Mouse (Mus musculus) hindbrain, embryonic 15.5 days (tissue): ENCODE results near the gene Hibch. TPM values are rescaled to one million over a fixed set of nuclear protein-coding genes. Genes with fewer than 3 reads are reported as not detected.

Experiments used
- ATAC-seq: fragments of 200-750 bp; cut with Nextera tagmentation; 2 replicates; pipeline ENCODE4 v1.8.0; 2017; ENCODE audit warnings: low read depth, moderate number of reproducible peaks, moderate TSS enrichment; ENCODE audit not compliant: low FRiP score
- H3K27ac ChIP-seq: fragments of 300-500 bp; sonication (generic); replicated peaks from 2 replicates; pipeline ENCODE4 v1.5.1; 2015; ENCODE audit warnings: mild to moderate bottlenecking, inconsistent platforms
- H3K27me3 ChIP-seq: fragments of 300-500 bp; sonication (generic); 2 replicates; pipeline ENCODE4 v1.6.1; 2015; ENCODE audit warnings: control low read depth, inconsistent platforms
- H3K36me3 ChIP-seq: fragments of 300-500 bp; sonication (generic); 2 replicates; pipeline ENCODE4 v1.6.1; 2015; ENCODE audit warnings: control low read depth, inconsistent platforms
- H3K4me1 ChIP-seq: fragments of 300-500 bp; sonication (generic); replicated peaks from 2 replicates; pipeline ENCODE4 v1.6.1; 2015; ENCODE audit warnings: control low read depth, inconsistent platforms
- H3K4me2 ChIP-seq: fragments of 300-500 bp; sonication (generic); 2 replicates; pipeline ENCODE4 v1.6.1; 2015; ENCODE audit warnings: moderate library complexity, mild to moderate bottlenecking, inconsistent platforms
- H3K4me3 ChIP-seq: fragments of 300-500 bp; sonication (generic); 2 replicates; pipeline ENCODE4 v1.5.1; 2015; ENCODE audit warnings: mild to moderate bottlenecking, inconsistent platforms
- H3K9ac ChIP-seq: fragments of 300-500 bp; sonication (generic); 2 replicates; pipeline ENCODE4 v1.6.1; 2015; ENCODE audit warnings: inconsistent platforms
- H3K9me3 ChIP-seq: fragments of 300-500 bp; sonication (generic); 2 replicates; pipeline ENCODE4 v1.6.1; 2016; ENCODE audit warnings: control low read depth, inconsistent platforms
- WGBS: fragments of 180-500 bp; shearing (Covaris S2); methylation state at CpG from one replicate; pipeline ENCODE4 v1.1.7; 2015; 5-methylcytosine and 5-hydroxymethylcytosine counted together
- polyA plus RNA-seq: library from polyadenylated mRNA; unstranded; fragments of >200 nt; fragmentation: Nextera tagmentation; extraction: Ambion mirVana; gene quantifications from 2 replicates; pipeline ENCODE4 v1.2.1, GENCODE M21; 2015

Hibch gene
- 29.6 and 29.9 TPM in 2 replicates for polyA plus RNA-seq

DNA sequence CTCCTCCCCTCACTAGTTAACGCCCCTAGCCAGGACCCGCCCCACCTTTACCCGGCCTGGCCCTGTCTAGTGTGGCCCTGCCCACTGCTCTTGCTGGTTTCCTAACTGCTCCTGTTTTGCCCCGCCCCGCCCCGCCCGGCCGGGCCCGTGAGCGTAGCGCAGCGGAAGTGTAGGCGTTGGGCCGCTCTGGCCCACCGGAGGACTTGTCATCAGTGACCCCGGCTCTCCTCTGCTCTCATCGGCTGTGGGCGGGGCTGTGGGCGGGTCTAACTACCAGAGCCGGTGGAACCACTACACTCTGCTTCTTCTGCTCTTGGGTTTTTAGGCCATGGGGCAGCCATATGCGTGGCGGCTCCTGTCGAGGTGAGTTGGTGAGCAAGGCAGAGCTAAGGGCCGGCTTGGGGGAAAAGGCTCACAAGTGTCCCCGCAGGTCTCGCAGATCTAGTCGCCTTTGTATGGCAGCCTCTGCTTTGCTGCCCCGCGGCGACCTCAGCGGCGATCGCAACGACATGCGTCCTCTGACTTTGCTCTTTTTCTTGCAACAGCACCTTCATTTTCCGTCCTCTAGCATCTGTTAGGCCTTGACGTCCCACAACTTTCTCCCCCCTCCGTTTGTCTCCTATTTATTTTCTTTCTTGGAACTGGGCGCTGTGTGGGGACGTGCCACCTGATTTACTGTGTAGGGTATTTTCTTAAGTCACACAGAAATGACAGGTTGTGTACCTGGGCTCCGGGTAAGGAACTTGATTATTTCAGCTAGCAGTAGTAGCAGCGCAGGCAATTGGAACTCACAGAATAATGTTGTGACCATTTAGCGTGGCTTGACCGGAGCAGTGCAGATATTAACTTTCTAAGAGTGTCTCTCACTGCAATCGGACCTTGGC, at the start of gene Hibch:
TSS of gene Hibch (plus strand) at position 148 of the 884 bp plus-strand sequence.
- WGBS, result 3% methylated on average over 45 of the region's 45 CpGs
- Histone ChIP-seq H3K9ac (peak within 1 kb of the TSS; percentile 66), H3K9me3 (no peaks in the 10 kb centered on the region), H3K4me3 (peak within 1 kb of the TSS; percentile 62), H3K36me3 (no peaks in the 10 kb centered on the region), H3K27me3 (no peaks in the 10 kb centered on the region), H3K4me1 (peaks cover 14% of the 10 kb centered on the region), H3K27ac (peak within 1 kb of the TSS; percentile 87), H3K4me2 (peak within 1 kb of the TSS; percentile 63)
- peak; percentile 100 for ATAC-seq

DNA sequence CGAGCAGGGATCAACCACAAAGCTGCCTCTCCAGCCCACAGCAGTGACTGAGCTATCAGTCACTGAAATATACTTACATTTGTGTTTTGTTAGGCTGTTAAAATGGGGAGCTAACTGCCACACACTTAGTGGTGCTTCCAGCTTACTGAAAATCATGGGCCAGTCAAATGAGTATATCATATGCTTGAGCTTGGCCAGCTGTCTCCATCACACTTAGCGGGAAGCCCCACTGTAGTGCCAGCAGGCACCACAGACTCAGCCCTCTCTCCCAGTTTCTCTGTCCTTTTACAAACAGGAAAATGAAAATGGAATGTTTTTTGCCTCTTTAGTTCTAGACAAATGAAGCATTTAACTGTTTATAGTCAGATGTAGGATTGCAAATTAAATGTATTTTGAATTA, 48.8 kb upstream of the Hibch start:
- Histone ChIP-seq H3K36me3 (peaks cover 24% of the 10 kb centered on the region), H3K27me3 (no peaks in the 10 kb centered on the region), H3K4me3 (no peak overlapping the region), H3K4me1 (0 out of 2 replicates have a peak, but pooled peaks cover 3% of the 10 kb centered on the region), H3K4me2 (no peak overlapping the region), H3K27ac (no peak overlapping the region), H3K9ac (no peak overlapping the region), H3K9me3 (no peaks in the 10 kb centered on the region)
- 91% methylated on average over 2 of the region's 2 CpGs for WGBS
- no peak for ATAC-seq

GRCm38 (mm10) chr1:52799056-52799726, 45.5 kb upstream of the Hibch start:
- ATAC-seq, result no peak
- H3K27ac ChIP-seq, result 0 out of 2 replicates have a peak overlapping the region, but pooled peaks have one; percentile 8
- WGBS, result 70% methylated on average over 10 of the region's 10 CpGs

GRCm38 (mm10) chr1:52799772-52800171, 45.0 kb upstream of the Hibch start:
- 67% methylated on average over 5 of the region's 5 CpGs for WGBS
- 0 out of 2 replicates have a peak, but pooled peaks cover 3% of the 10 kb centered on the region for H3K4me1 ChIP-seq
- 0 out of 2 replicates have a peak overlapping the region, but pooled peaks have one; percentile 8 for H3K27ac ChIP-seq
- no peaks in the 10 kb centered on the region for H3K9me3 ChIP-seq
- H3K4me2 ChIP-seq, result no peak overlapping the region
- H3K9ac ChIP-seq, result no peak overlapping the region
- ATAC-seq, result no peak
- no peaks in the 10 kb centered on the region for H3K27me3 ChIP-seq
- H3K4me3 ChIP-seq, result no peak overlapping the region
- peaks cover under 1% of the 10 kb centered on the region; the same call in 1 of the 2 replicates for H3K36me3 ChIP-seq

More at GRCm38 (mm10) chr1:52799056-52799726, 45.5 kb upstream of the Hibch start:
- no peak overlapping the region for H3K4me3 ChIP-seq
- 0 out of 2 replicates have a peak, but pooled peaks cover 3% of the 10 kb centered on the region for H3K4me1 ChIP-seq
- H3K4me2 ChIP-seq, result no peak overlapping the region
- H3K9me3 ChIP-seq, result no peaks in the 10 kb centered on the region
- peaks cover 7% of the 10 kb centered on the region; the same call in 1 of the 2 replicates for H3K36me3 ChIP-seq
- H3K27me3 ChIP-seq, result no peaks in the 10 kb centered on the region
- no peak overlapping the region for H3K9ac ChIP-seq

DNA sequence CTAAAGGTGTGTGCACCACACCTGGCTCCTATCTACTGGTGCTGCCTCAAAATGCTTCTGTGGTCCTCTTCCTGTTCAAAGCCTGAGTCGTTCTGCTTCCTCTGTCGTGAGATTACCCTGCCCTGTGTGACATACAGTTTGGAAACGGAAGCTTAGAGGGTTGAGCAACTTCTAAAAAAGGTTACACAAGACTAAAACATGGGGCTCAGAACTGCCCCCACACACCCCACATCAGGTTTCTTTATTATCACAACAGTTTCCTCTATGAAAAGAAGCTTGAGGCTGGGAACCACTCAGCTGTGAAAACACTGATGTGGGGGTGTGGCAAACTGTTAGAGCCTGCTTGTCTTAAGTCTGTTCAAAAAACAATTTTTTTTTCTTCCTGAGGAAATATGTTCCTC, 44.4 kb upstream of the Hibch start:
- Histone ChIP-seq H3K4me3 (no peak overlapping the region), H3K9me3 (no peaks in the 10 kb centered on the region), H3K4me2 (no peak overlapping the region), H3K27me3 (no peaks in the 10 kb centered on the region), H3K9ac (no peak overlapping the region), H3K36me3 (no peaks in the 10 kb centered on the region), H3K27ac (no peak overlapping the region), H3K4me1 (0 out of 2 replicates have a peak, but pooled peaks cover 3% of the 10 kb centered on the region)
- WGBS, result 72% methylated on average over 3 of the region's 3 CpGs
- ATAC-seq, result no peak

DNA sequence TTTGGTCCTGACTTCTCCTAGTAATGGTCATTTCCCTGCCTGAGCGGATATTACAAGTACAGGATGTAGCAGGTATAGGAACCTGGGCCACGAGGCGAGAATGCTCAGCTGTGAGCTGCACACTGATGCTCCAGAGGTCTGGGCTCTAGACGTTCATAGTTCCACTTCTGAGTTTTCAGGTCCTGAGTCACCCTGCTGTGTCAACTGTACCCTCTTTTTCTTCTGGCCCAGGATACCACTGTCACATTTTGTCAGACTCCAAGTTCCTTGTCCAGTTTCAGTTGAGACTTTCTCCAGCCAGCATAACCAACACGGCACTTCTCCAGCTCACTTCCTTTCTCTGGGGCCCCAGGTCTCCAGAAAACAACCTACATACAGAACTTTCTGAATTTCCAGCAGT, 43.1 kb upstream of the Hibch start:
- ATAC-seq, result no peak
- H3K27me3 ChIP-seq, result no peaks in the 10 kb centered on the region
- H3K9me3 ChIP-seq, result no peaks in the 10 kb centered on the region
- WGBS, result 85% methylated on average over 5 of the region's 5 CpGs
- no peak overlapping the region for H3K4me2 ChIP-seq
- no peak overlapping the region for H3K9ac ChIP-seq
- H3K4me1 ChIP-seq, result 0 out of 2 replicates have a peak, but pooled peaks cover 3% of the 10 kb centered on the region
- no peaks in the 10 kb centered on the region for H3K36me3 ChIP-seq
- H3K4me3 ChIP-seq, result no peak overlapping the region
- H3K27ac ChIP-seq, result no peak overlapping the region

DNA sequence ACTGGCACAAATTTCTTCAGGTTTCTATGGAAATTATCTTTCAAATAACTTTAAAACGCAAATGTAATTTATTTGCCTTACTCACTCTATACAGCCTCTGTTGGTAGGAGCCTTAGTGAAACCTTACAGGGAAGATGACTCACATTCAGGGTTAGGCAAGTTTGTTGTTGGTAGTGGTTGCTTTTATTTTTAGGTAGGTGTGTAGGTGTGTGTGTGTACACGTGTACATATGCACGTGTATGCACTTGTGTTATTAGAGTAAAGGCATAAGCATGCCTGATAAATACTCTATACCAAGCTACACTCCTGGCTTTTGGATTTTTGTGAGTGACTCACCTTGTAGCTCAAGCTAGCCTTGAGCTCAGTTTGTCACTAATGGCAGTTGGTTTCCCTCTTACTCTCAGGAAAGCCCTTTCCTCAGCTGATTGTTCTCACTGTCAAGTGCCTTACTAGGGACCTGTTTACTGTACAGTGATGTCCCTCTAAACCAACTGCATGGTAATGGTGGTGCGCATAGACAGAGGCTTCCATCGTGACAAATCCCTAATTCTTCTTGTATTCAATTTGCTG, 42.2 kb upstream of the Hibch start:
- 94% methylated on average over 5 of the region's 5 CpGs for WGBS

GRCm38 (mm10) chr1:52805041-52805440, 39.7 kb upstream of the Hibch start:
- no peaks in the 10 kb centered on the region for H3K27me3 ChIP-seq
- no peaks in the 10 kb centered on the region for H3K9me3 ChIP-seq
- WGBS, result 90% methylated on average over 1 of the region's 1 CpGs
- H3K27ac ChIP-seq, result no peak overlapping the region
- H3K4me1 ChIP-seq, result no peaks in the 10 kb centered on the region
- H3K36me3 ChIP-seq, result no peaks in the 10 kb centered on the region
- no peak overlapping the region for H3K4me3 ChIP-seq
- no peak overlapping the region for H3K9ac ChIP-seq
- no peak overlapping the region for H3K4me2 ChIP-seq
- ATAC-seq, result no peak

More for the DNA sequence above, 42.2 kb upstream of the Hibch start:
- no peak overlapping the region for H3K9ac ChIP-seq
- no peaks in the 10 kb centered on the region for H3K36me3 ChIP-seq
- H3K27ac ChIP-seq, result no peak overlapping the region
- ATAC-seq, result no peak
- H3K4me2 ChIP-seq, result no peak overlapping the region
- no peak overlapping the region for H3K4me3 ChIP-seq
- H3K27me3 ChIP-seq, result no peaks in the 10 kb centered on the region
- H3K4me1 ChIP-seq, result 0 out of 2 replicates have a peak, but pooled peaks cover 3% of the 10 kb centered on the region
- H3K9me3 ChIP-seq, result no peaks in the 10 kb centered on the region

DNA sequence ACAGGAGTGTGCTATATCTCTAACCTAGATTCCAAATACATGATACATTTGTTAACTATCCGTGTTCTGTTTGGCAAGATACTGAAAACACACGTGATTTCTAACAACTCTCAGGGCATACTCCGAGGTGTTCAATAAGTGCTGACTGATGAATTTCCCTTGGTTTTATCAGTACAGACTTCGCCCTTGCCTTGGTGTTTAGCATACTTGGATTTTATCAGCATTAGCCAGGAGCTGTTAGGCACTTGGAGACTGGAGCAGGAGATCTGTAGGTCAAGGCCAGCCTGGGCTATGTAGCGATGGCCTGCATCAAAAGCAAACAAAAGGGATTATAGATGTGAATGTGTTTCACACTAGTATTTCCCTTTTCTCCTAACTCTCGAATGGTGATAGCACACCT, 36.3 kb upstream of the Hibch start:
- H3K9me3 ChIP-seq, result no peaks in the 10 kb centered on the region
- no peak overlapping the region for H3K4me3 ChIP-seq
- no peak overlapping the region for H3K9ac ChIP-seq
- no peaks in the 10 kb centered on the region for H3K27me3 ChIP-seq
- H3K36me3 ChIP-seq, result 0 out of 2 replicates have a peak, but pooled peaks cover 3% of the 10 kb centered on the region
- 95% methylated on average over 6 of the region's 6 CpGs for whole genome bisulfite sequencing
- ATAC-seq, result no peak
- no peak overlapping the region for H3K27ac ChIP-seq
- H3K4me2 ChIP-seq, result no peak overlapping the region
- no peaks in the 10 kb centered on the region for H3K4me1 ChIP-seq

GRCm38 (mm10) chr1:52816232-52816891, 28.4 kb upstream of the Hibch start:
- H3K4me3 ChIP-seq, result peak overlapping the region; percentile 78
- H3K4me1 ChIP-seq, result peaks cover 23% of the 10 kb centered on the region
- H3K27ac ChIP-seq, result peak overlapping the region; percentile 91
- peak overlapping the region; percentile 83; the same call in 1 of the 2 replicates for H3K9ac ChIP-seq
- no peaks in the 10 kb centered on the region for H3K9me3 ChIP-seq
- H3K36me3 ChIP-seq, result 0 out of 2 replicates have a peak, but pooled peaks cover 3% of the 10 kb centered on the region
- ATAC-seq, result peak; percentile 49; the same call in 1 of the 2 replicates
- H3K4me2 ChIP-seq, result peak overlapping the region; percentile 86
- WGBS, result 58% methylated on average over 13 of the region's 13 CpGs
- no peaks in the 10 kb centered on the region for H3K27me3 ChIP-seq
